In the genomic region with DNA sequence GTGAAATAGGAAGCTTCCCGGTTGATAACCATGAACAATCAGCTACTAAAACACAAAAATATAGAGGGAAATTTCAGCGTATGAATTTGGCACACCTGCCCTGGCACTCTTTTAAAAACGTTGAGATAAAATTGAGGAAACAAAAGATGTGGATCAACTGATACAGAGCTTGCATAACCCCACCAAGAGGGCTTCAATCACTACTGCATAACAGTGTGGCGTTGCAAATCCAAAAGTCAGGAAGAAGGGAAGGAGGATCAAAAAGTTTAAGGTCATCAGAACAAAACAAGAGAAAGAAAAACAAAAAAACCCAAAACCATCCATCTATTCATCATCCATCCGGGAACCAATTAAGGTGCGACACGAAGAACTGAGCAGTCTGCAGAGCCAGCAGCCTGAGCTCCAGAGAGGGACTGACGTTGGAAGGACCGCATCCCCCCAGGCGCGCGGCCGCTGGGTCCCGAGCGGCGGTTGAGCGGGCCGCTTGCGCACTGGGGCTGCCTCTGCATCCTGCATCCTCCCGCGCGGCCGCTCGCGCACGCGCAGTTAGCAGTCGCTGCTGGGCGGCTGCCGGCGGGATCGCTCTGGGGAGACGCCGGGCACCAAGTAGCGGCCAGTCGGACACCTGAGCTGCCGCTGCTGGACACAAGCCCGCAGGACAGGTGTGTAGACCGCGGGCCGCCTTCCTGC, we compare ENCODE assay signal across 8 mouse cellular contexts. TPM values are rescaled to one million over a fixed set of nuclear protein-coding genes. Genes with fewer than 3 reads are reported as not detected.
DNase-seq lines count a peak whose midpoint lies in the region; ATAC-seq and TF ChIP-seq lines count a peak whose summit lies in the region.

A gene (plus strand): TSS at position 552 of the 690 bp plus-strand sequence.

- no peak for TF ChIP-seq CTCF in kidney, adult 2 months (conservative IDR thresholded peaks at IDR 0.05; ENCODE audit: insufficient read depth, insufficient read length, low read depth, low read length)

- 4% methylated on average over 41 of the region's 41 CpGs for WGBS in heart, embryonic 10.5 days
- WGBS in kidney, adult 2 months: 4% methylated on average over 41 of the region's 41 CpGs
- 4% methylated on average over 41 of the region's 41 CpGs for WGBS in limb, embryonic 10.5 days
- WGBS in midbrain, embryonic 14.5 days: 4% methylated on average over 41 of the region's 41 CpGs
- 4% methylated on average over 41 of the region's 41 CpGs for WGBS in stomach, embryonic 15.5 days

- no peak for TF ChIP-seq POLR2A in kidney, adult 2 months (IDR thresholded peaks at IDR 0.05; ENCODE audit: low read depth, low read length)

- ATAC-seq in midbrain, embryonic 14.5 days (ENCODE audit: low FRiP score, low TSS enrichment): peak; percentile 94
- ATAC-seq in stomach, embryonic 15.5 days (ENCODE audit: insufficient read depth, low FRiP score, low read depth): no peak; the same call in 1 of the 2 replicates

- no peaks in the 10 kb centered on the region for H3K36me3 ChIP-seq in heart, embryonic 10.5 days
- no peaks in the 10 kb centered on the region for H3K36me3 ChIP-seq in kidney, adult 2 months (ENCODE audit: control insufficient read depth, insufficient read depth, low read length)
- H3K36me3 ChIP-seq in limb, embryonic 10.5 days: no peaks in the 10 kb centered on the region
- no peaks in the 10 kb centered on the region for H3K36me3 ChIP-seq in midbrain, embryonic 14.5 days (ENCODE audit: control insufficient read depth, insufficient read depth, low read length)
- no peaks in the 10 kb centered on the region for H3K36me3 ChIP-seq in stomach, embryonic 15.5 days

- peaks cover 8% of the 10 kb centered on the region for H3K4me1 ChIP-seq in heart, embryonic 10.5 days
- no peaks in the 10 kb centered on the region for H3K4me1 ChIP-seq in kidney, adult 2 months (ENCODE audit: control insufficient read depth, insufficient read depth, low read length)
- peaks cover 11% of the 10 kb centered on the region for H3K4me1 ChIP-seq in limb, embryonic 10.5 days
- H3K4me1 ChIP-seq in midbrain, embryonic 14.5 days (ENCODE audit: control insufficient read depth, insufficient read depth, low read length): peaks cover 6% of the 10 kb centered on the region; the same call in 1 of the 2 replicates
- H3K4me1 ChIP-seq in stomach, embryonic 15.5 days: no peaks in the 10 kb centered on the region

- H3K4me2 ChIP-seq in midbrain, embryonic 14.5 days (ENCODE audit: low read length): peak within 1 kb of the TSS; percentile 88
- peak within 1 kb of the TSS; percentile 77 for H3K4me2 ChIP-seq in stomach, embryonic 15.5 days

- peaks cover 47% of the 10 kb centered on the region for H3K27me3 ChIP-seq in heart, embryonic 10.5 days (ENCODE audit: insufficient read depth, poor library complexity, severe bottlenecking)
- H3K27me3 ChIP-seq in kidney, adult 2 months (replicated peaks; ENCODE audit: control insufficient read depth, insufficient read depth, low read length): peaks cover 1% of the 10 kb centered on the region
- peaks cover 32% of the 10 kb centered on the region for H3K27me3 ChIP-seq in limb, embryonic 10.5 days (ENCODE audit: low read depth, poor library complexity, severe bottlenecking)
- H3K27me3 ChIP-seq in midbrain, embryonic 14.5 days (ENCODE audit: control insufficient read depth, insufficient read depth, low read length): no peaks in the 10 kb centered on the region
- H3K27me3 ChIP-seq in stomach, embryonic 15.5 days (replicated peaks): peaks cover 23% of the 10 kb centered on the region

- H3K9ac ChIP-seq in midbrain, embryonic 14.5 days (replicated peaks; ENCODE audit: low read length): peak within 1 kb of the TSS; percentile 68
- H3K9ac ChIP-seq in stomach, embryonic 15.5 days: no peak within 1 kb of the TSS

- H3K4me3 ChIP-seq in heart, embryonic 10.5 days: peak within 1 kb of the TSS; percentile 62
- H3K4me3 ChIP-seq in kidney, adult 2 months (ENCODE audit: insufficient read depth, low read depth, low read length): no peak within 1 kb of the TSS
- H3K4me3 ChIP-seq in limb, embryonic 10.5 days: peak within 1 kb of the TSS; percentile 72
- peak within 1 kb of the TSS; percentile 60 for H3K4me3 ChIP-seq in midbrain, embryonic 14.5 days (replicated peaks; ENCODE audit: low read depth, low read length)
- peak within 1 kb of the TSS; percentile 40 for H3K4me3 ChIP-seq in stomach, embryonic 15.5 days (replicated peaks)

- H3K9me3 ChIP-seq in heart, embryonic 10.5 days: no peaks in the 10 kb centered on the region
- no peaks in the 10 kb centered on the region for H3K9me3 ChIP-seq in limb, embryonic 10.5 days (replicated peaks)
- no peaks in the 10 kb centered on the region for H3K9me3 ChIP-seq in midbrain, embryonic 14.5 days (ENCODE audit: control insufficient read depth, low read length)
- H3K9me3 ChIP-seq in stomach, embryonic 15.5 days: no peaks in the 10 kb centered on the region

- H3K27ac ChIP-seq in heart, embryonic 10.5 days: peak within 1 kb of the TSS; percentile 36; the same call in 1 of the 2 replicates
- no peak within 1 kb of the TSS for H3K27ac ChIP-seq in kidney, adult 2 months (ENCODE audit: insufficient read depth, low read depth, low read length)
- peak within 1 kb of the TSS; percentile 73 for H3K27ac ChIP-seq in limb, embryonic 10.5 days
- H3K27ac ChIP-seq in midbrain, embryonic 14.5 days (replicated peaks; ENCODE audit: low read depth, low read length): no peak within 1 kb of the TSS
- H3K27ac ChIP-seq in stomach, embryonic 15.5 days: no peak within 1 kb of the TSS

- DNase-seq in heart, embryonic 10.5 days (ENCODE audit: low spot score): no peak
- DNase-seq in heart, adult 11 months: no peak
- DNase-seq in cerebellum, postnatal 14 days: peak; percentile 72 to 84
- DNase-seq in frontal cortex, postnatal 10 days (ENCODE audit: low spot score in 2 of 2): peak; percentile 32 to 59
- DNase-seq in kidney, adult 2 months: peak; percentile 22
- DNase-seq in limb, embryonic 10.5 days (ENCODE audit: low spot score): peak; percentile 87
- DNase-seq in midbrain, embryonic 14.5 days: peak; percentile 92

RNA-seq across cellular contexts. Expression of the gene that starts here (rescaled TPM):
- 0.14 and 0.41 TPM in 2 replicates for polyA plus RNA-seq in heart, embryonic 10.5 days (2016; fragmentation: Nextera tagmentation; extraction: Ambion mirVana)
- 0.03 and 0.06 TPM in 2 replicates for polyA plus RNA-seq in kidney, adult 2 months (2012; rRNA removed)
- 1.5 and 2.0 TPM in 2 replicates for polyA plus RNA-seq in limb, embryonic 10.5 days (2016; fragmentation: Nextera tagmentation; extraction: Ambion mirVana)
- polyA plus RNA-seq in midbrain, embryonic 14.5 days (2014; fragmentation: Nextera tagmentation; extraction: Ambion mirVana): 7.7 and 10.2 TPM in 2 replicates
- polyA plus RNA-seq in stomach, embryonic 15.5 days (2015; fragmentation: Nextera tagmentation; extraction: Ambion mirVana): 0.41 and 0.52 TPM in 2 replicates

Comparison
In these comparisons a context has a peak if more than half of its experiments do, and no peak if none do; other contexts are left out.
1. Peak in DNase-seq in kidney, adult 2 months; RNA of the gene not detected or under 1 TPM.
2. DNase-seq: peak in cerebellum, postnatal 14 days (2 of 2), frontal cortex, postnatal 10 days (2 of 2), limb, embryonic 10.5 days (single experiment) and midbrain, embryonic 14.5 days (single experiment); none in heart, embryonic 10.5 days (single experiment) and heart, adult 11 months (single experiment).
3. H3K27ac ChIP-seq: peak in heart, embryonic 10.5 days (single experiment) and limb, embryonic 10.5 days (single experiment); none in kidney, adult 2 months (single experiment), midbrain, embryonic 14.5 days (single experiment) and stomach, embryonic 15.5 days (single experiment).